Mouse (Mus musculus) intestine, postnatal 0 days (tissue): ENCODE data around the gene Msn. TPM values are rescaled to one million over a fixed set of nuclear protein-coding genes. Genes with fewer than 3 reads are reported as not detected.

ENCODE experiments used
- ATAC-seq: fragments of 200-750 bp; cut with Nextera tagmentation; 2 replicates; pipeline ENCODE4 v1.8.0; 2017; ENCODE audit warnings: mild to moderate bottlenecking, moderate TSS enrichment, moderate library complexity
- H3K27ac ChIP-seq: fragments of 300-500 bp; sonication (generic); 2 replicates; pipeline ENCODE4 v1.5.1; 2014; ENCODE audit warnings: mild to moderate bottlenecking, low read depth, low read length, moderate library complexity
- H3K27me3 ChIP-seq: fragments of 300-500 bp; sonication (generic); replicated peaks from 2 replicates; pipeline ENCODE4 v1.6.1; 2014; ENCODE audit warnings: low read length, mixed read lengths; ENCODE audit not compliant: control insufficient read depth, insufficient read depth
- H3K36me3 ChIP-seq: fragments of 300-500 bp; sonication (generic); 2 replicates; pipeline ENCODE4 v1.6.1; 2014; ENCODE audit warnings: mild to moderate bottlenecking, moderate library complexity; ENCODE audit not compliant: control insufficient read depth, insufficient read depth
- H3K4me1 ChIP-seq: fragments of 300-500 bp; sonication (generic); replicated peaks from 2 replicates; pipeline ENCODE4 v1.6.1; 2014; ENCODE audit warnings: antibody characterized with exemption, low read length, mixed read lengths; ENCODE audit not compliant: control insufficient read depth, insufficient read depth
- H3K4me2 ChIP-seq: fragments of 300-500 bp; sonication (generic); replicated peaks from 2 replicates; pipeline ENCODE4 v1.6.1; 2014; ENCODE audit warnings: low read depth, mild to moderate bottlenecking, moderate library complexity
- H3K4me3 ChIP-seq: fragments of 300-500 bp; sonication (generic); 2 replicates; pipeline ENCODE4 v1.5.1; 2014; ENCODE audit warnings: low read depth, low read length
- H3K9ac ChIP-seq: fragments of 300-500 bp; sonication (generic); 2 replicates; pipeline ENCODE4 v1.6.1; 2014; ENCODE audit warnings: mild to moderate bottlenecking, low read depth, low read length
- H3K9me3 ChIP-seq: fragments of 300-500 bp; sonication (generic); 2 replicates; pipeline ENCODE4 v1.6.1; 2016; ENCODE audit warnings: mixed run types; ENCODE audit not compliant: control insufficient read depth
- CTCF ChIP-seq: sonication (generic); IDR thresholded peaks from 2 replicates; pipeline ENCODE4 v1.5.1; 2016; ENCODE audit warnings: low read depth, mild to moderate bottlenecking, control low read depth, antibody characterized with exemption, moderate library complexity
- WGBS: fragments of 180-500 bp; shearing (Covaris S2); extraction: QIAGEN DNeasy Blood & Tissue Kit; methylation state at CpG from one replicate; pipeline ENCODE4 v1.1.7; 2014; 5-methylcytosine and 5-hydroxymethylcytosine counted together
- polyA plus RNA-seq: library from polyadenylated mRNA; unstranded; fragments of >200 nt; fragmentation: Nextera tagmentation; extraction: Ambion mirVana; gene quantifications from 2 replicates; pipeline ENCODE4 v1.2.1, GENCODE M21; 2015

Gene Msn
- 34.2 and 35.9 TPM in 2 replicates for polyA plus RNA-seq

GRCm38 (mm10) chrX:96095509-96096499 lies at the start of gene Msn:
Gene Msn, plus strand, starts transcription at chrX:96096042.
- Histone ChIP-seq H3K36me3 (no peaks in the 10 kb centered on the region), H3K4me3 (peak within 1 kb of the TSS; percentile 44), H3K27me3 (no peaks in the 10 kb centered on the region), H3K4me1 (no peaks in the 10 kb centered on the region), H3K4me2 (peak within 1 kb of the TSS; percentile 67), H3K9ac (peak within 1 kb of the TSS; percentile 31; the same call in 1 of the 2 replicates), H3K27ac (no peak within 1 kb of the TSS), H3K9me3 (no peaks in the 10 kb centered on the region)
- no peak for TF ChIP-seq CTCF
- WGBS, result 33% methylated on average over 43 of the region's 44 CpGs
- ATAC-seq, result peak; percentile 56; the same call in 1 of the 2 replicates

GRCm38 (mm10) chrX:96052798-96053197 lies 43.0 kb upstream of the Msn start:
- Histone ChIP-seq H3K4me2 (no peak overlapping the region), H3K9me3 (no peaks in the 10 kb centered on the region), H3K9ac (no peak overlapping the region), H3K27ac (no peak overlapping the region), H3K4me3 (no peak overlapping the region), H3K36me3 (no peaks in the 10 kb centered on the region), H3K4me1 (no peaks in the 10 kb centered on the region), H3K27me3 (no peaks in the 10 kb centered on the region)
- WGBS, result 43% methylated on average over 1 of the region's 1 CpGs
- no peak for TF ChIP-seq CTCF
- no peak for ATAC-seq

GRCm38 (mm10) chrX:96077747-96078146 lies 18.1 kb upstream of the Msn start:
- Histone ChIP-seq H3K4me2 (no peak overlapping the region), H3K4me3 (no peak overlapping the region), H3K27me3 (no peaks in the 10 kb centered on the region), H3K9ac (no peak overlapping the region), H3K4me1 (no peaks in the 10 kb centered on the region), H3K27ac (no peak overlapping the region), H3K36me3 (no peaks in the 10 kb centered on the region), H3K9me3 (no peaks in the 10 kb centered on the region)
- TF ChIP-seq CTCF, result no peak
- ATAC-seq, result no peak

GRCm38 (mm10) chrX:96086259-96086658 lies 9.6 kb upstream of the Msn start:
- Histone ChIP-seq H3K9me3 (no peaks in the 10 kb centered on the region), H3K9ac (no peak overlapping the region), H3K36me3 (no peaks in the 10 kb centered on the region), H3K27me3 (no peaks in the 10 kb centered on the region), H3K27ac (no peak overlapping the region), H3K4me2 (no peak overlapping the region), H3K4me1 (no peaks in the 10 kb centered on the region), H3K4me3 (no peak overlapping the region)
- 43% methylated on average over 2 of the region's 2 CpGs for WGBS
- no peak for TF ChIP-seq CTCF
- no peak for ATAC-seq

GRCm38 (mm10) chrX:96096513-96097210 lies 820 bp downstream of the Msn start:
- no peak for TF ChIP-seq CTCF
- H3K4me2 ChIP-seq, result peak overlapping the region; percentile 67
- H3K27me3 ChIP-seq, result no peaks in the 10 kb centered on the region
- H3K9me3 ChIP-seq, result no peaks in the 10 kb centered on the region
- H3K4me3 ChIP-seq, result peak overlapping the region; percentile 44
- no peaks in the 10 kb centered on the region for H3K36me3 ChIP-seq
- 0 out of 2 replicates have a peak overlapping the region, but pooled peaks have one; percentile 31 for H3K9ac ChIP-seq
- 30% methylated on average over 15 of the region's 15 CpGs for WGBS
- no peak for ATAC-seq
- H3K27ac ChIP-seq, result no peak overlapping the region
- no peaks in the 10 kb centered on the region for H3K4me1 ChIP-seq

- no peak for ATAC-seq
- 71% methylated on average over 5 of the region's 5 CpGs for WGBS
- H3K27me3 ChIP-seq, result no peaks in the 10 kb centered on the region
- no peaks in the 10 kb centered on the region for H3K36me3 ChIP-seq
- TF ChIP-seq CTCF, result no peak
- H3K4me1 ChIP-seq, result no peaks in the 10 kb centered on the region
- H3K9ac ChIP-seq, result no peak overlapping the region
- H3K27ac ChIP-seq, result no peak overlapping the region
- peak overlapping the region; percentile 67; the same call in 1 of the 2 replicates for H3K4me2 ChIP-seq
- no peaks in the 10 kb centered on the region for H3K9me3 ChIP-seq
- peak overlapping the region; percentile 44; the same call in 1 of the 2 replicates for H3K4me3 ChIP-seq
Observed at GRCm38 (mm10) chrX:96097491-96097970, 1.7 kb downstream of the Msn start.
